Mouse (Mus musculus) liver, postnatal 0 days (tissue): ENCODE data around the gene Gm20388. TPM values are rescaled to one million over a fixed set of nuclear protein-coding genes. Genes with fewer than 3 reads are reported as not detected.
A peak's percentile ranks its signal among the peaks of the same experiment; 100 is the strongest.

Experiments used
- ATAC-seq: fragments of 200-750 bp; cut with Nextera tagmentation; 2 replicates; pipeline ENCODE4 v1.8.0; 2017; ENCODE audit warnings: mild to moderate bottlenecking, moderate library complexity
- DNase-seq: peaks from one replicate; pipeline ENCODE4 v3.0.0-alpha.2; 2016
- H3K27ac ChIP-seq: fragments of 300-500 bp; sonication (generic); 2 replicates; pipeline ENCODE4 v1.5.1; 2014; ENCODE audit warnings: antibody characterized with exemption, moderate library complexity, mild to moderate bottlenecking, low read depth
- H3K27me3 ChIP-seq: fragments of 300-500 bp; sonication (generic); 2 replicates; pipeline ENCODE4 v1.6.1; 2014; ENCODE audit warnings: low read length, control low read depth, mixed read lengths; ENCODE audit not compliant: insufficient read depth
- H3K36me3 ChIP-seq: fragments of 300-500 bp; sonication (generic); replicated peaks from 2 replicates; pipeline ENCODE4 v1.6.1; 2014; ENCODE audit warnings: mild to moderate bottlenecking, control low read depth, low read length, moderate library complexity, mixed read lengths; ENCODE audit not compliant: insufficient read depth
- H3K4me1 ChIP-seq: fragments of 300-500 bp; sonication (generic); 2 replicates; pipeline ENCODE4 v1.6.1; 2014; ENCODE audit warnings: antibody characterized with exemption, mild to moderate bottlenecking, control low read depth; ENCODE audit not compliant: insufficient read depth
- H3K4me2 ChIP-seq: fragments of 300-500 bp; sonication (generic); 2 replicates; pipeline ENCODE4 v1.6.1; 2014; ENCODE audit warnings: low read depth, mild to moderate bottlenecking, low read length, moderate library complexity, mixed read lengths
- H3K4me3 ChIP-seq: fragments of 300-500 bp; sonication (generic); 2 replicates; pipeline ENCODE4 v1.5.1; 2014; ENCODE audit warnings: low read depth, low read length
- H3K9ac ChIP-seq: fragments of 300-500 bp; sonication (generic); replicated peaks from 2 replicates; pipeline ENCODE4 v1.6.1; 2014; ENCODE audit warnings: mild to moderate bottlenecking, moderate library complexity
- H3K9me3 ChIP-seq: fragments of 300-500 bp; sonication (generic); 2 replicates; pipeline ENCODE4 v1.6.1; 2016; ENCODE audit warnings: mild to moderate bottlenecking, control low read depth, low read length, mixed read lengths
- CTCF ChIP-seq: sonication (generic); IDR thresholded peaks from 2 replicates; pipeline ENCODE4 v1.5.1; 2016; ENCODE audit warnings: antibody characterized with exemption, low read depth
- EP300 ChIP-seq: IDR thresholded peaks from 2 replicates; pipeline ENCODE4 v1.6.1; 2016; ENCODE audit warnings: antibody characterized with exemption, low read depth, mild to moderate bottlenecking
- WGBS: fragments of 180-500 bp; shearing (Covaris S2); extraction: QIAGEN DNeasy Blood & Tissue Kit; methylation state at CpG from one replicate; pipeline ENCODE4 v1.1.7; 2014; ENCODE audit not compliant: insufficient replicate concordance; 5-methylcytosine and 5-hydroxymethylcytosine counted together
- polyA plus RNA-seq: library from polyadenylated mRNA; unstranded; fragments of >200 nt; fragmentation: Nextera tagmentation; extraction: Ambion mirVana; gene quantifications from 2 replicates; pipeline ENCODE4 v1.2.1, GENCODE M21; 2015

Gm20388 gene
- polyA plus RNA-seq, 1 experiment from 2014 or later, result not detected

DNA sequence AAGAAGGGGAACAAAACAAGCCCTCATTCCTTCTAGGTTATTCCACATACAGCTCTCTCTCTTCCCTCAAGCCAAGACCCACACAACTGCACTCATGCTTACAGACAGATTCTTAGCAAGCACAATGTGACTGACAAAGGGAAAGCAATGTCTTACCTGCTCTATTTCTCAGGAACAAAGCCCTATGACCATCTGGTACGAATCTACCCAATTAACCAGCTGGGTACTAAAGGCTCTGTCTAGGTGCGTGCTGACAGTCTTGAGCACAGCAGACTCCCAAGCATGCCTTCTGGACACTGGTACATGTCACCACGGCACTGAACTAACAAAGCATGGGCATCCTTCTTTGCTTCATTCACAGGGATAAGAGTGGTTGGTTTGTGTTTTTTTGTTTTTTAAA, 3027.5 kb downstream of the Gm20388 start:
- Histone ChIP-seq H3K4me3 (no peak overlapping the region), H3K36me3 (no peaks in the 10 kb centered on the region; the same call in 1 of the 2 replicates), H3K4me1 (peaks cover 57% of the 10 kb centered on the region), H3K27me3 (no peaks in the 10 kb centered on the region), H3K4me2 (peak overlapping the region; percentile 6; the same call in 1 of the 2 replicates), H3K9me3 (no peaks in the 10 kb centered on the region), H3K27ac (peak overlapping the region; percentile 81), H3K9ac (no peak overlapping the region)
- TF ChIP-seq EP300 (no peak), CTCF (no peak)
- ATAC-seq (no peak), DNase-seq (no peak)
- 69% methylated on average over 3 of the region's 3 CpGs for WGBS

DNA sequence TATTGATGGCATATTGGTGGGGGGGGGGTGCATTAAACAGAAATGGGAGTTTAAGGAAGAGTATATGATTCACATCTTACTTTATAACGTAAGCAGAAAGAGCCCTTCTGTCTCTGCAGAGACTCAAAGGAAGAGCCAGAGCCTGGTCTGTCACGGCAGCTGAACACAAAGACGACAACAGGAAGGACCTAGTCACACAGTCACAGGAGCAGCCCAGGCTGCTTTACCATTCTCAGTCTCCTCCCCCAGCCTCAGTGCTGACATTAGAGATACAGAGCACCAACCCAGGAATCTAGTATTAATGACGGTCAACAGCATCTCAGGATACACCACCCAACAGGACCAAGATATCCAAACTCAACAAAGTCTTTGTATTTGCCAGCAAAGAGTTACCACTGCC, 3027.9 kb downstream of the Gm20388 start:
- no peak for DNase-seq
- 22% methylated on average over 4 of the region's 4 CpGs for WGBS

DNA sequence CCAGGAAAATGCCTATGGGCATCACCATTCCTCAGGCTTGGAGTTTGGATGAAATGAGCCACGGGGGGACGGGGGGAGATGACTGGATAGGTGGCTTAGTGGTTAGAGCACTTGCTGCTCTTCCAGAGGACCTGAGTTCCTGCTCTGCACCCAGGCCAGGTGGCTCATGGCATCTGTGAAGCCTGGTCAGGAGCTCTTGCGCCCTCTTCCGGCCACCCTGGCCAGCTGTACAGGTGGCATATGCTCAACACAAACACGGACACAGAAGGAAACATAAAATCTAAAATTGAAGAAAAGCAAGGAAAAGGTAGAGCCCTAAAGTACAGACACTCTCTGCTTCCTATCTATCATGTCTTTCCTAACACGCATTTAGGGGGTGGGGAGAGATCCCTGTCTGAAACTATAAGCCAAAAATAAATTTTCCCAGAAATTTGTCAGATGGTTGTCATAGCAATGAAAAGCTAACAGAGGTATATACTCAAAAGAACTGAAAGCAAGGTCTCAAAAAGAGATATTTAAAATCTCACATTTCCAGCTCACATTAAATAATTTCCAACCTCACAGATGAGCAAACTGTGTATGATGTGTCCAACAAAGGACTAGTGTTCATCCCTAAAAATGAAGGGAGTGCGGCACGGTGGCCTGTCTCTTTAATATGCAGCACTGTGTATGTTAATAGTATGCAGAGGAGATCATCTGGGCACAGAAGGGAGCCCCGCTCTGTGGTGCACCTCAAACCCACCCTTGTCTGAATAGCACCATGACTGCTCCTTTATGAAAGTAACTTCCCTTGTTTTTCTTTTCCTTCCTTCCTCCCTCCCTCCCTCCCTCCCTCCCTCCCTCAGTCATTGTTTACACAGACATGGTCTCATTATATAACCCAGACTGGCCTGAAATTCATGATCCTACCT, 3032.4 kb downstream of the Gm20388 start:
- Histone ChIP-seq H3K36me3 (no peaks in the 10 kb centered on the region; the same call in 1 of the 2 replicates), H3K4me3 (no peak overlapping the region), H3K4me2 (no peak overlapping the region), H3K9me3 (no peaks in the 10 kb centered on the region), H3K27me3 (no peaks in the 10 kb centered on the region), H3K27ac (no peak overlapping the region), H3K9ac (no peak overlapping the region), H3K4me1 (peaks cover 38% of the 10 kb centered on the region)
- WGBS, result 82% methylated on average over 9 of the region's 9 CpGs
- no peak for ATAC-seq
- peak; percentile 38 for DNase-seq
- TF ChIP-seq EP300 (no peak), CTCF (peak; percentile 59)

More for the DNA sequence above, 3027.9 kb downstream of the Gm20388 start:
- Histone ChIP-seq H3K4me2 (no peak overlapping the region), H3K9ac (no peak overlapping the region), H3K36me3 (no peaks in the 10 kb centered on the region; the same call in 1 of the 2 replicates), H3K9me3 (no peaks in the 10 kb centered on the region), H3K4me1 (peaks cover 54% of the 10 kb centered on the region), H3K4me3 (no peak overlapping the region), H3K27me3 (no peaks in the 10 kb centered on the region), H3K27ac (peak overlapping the region; percentile 81)
- no peak for TF ChIP-seq CTCF
- TF ChIP-seq EP300, result no peak
- 0 out of 2 replicates have a peak, but pooled peaks have one; percentile 16 for ATAC-seq

DNA sequence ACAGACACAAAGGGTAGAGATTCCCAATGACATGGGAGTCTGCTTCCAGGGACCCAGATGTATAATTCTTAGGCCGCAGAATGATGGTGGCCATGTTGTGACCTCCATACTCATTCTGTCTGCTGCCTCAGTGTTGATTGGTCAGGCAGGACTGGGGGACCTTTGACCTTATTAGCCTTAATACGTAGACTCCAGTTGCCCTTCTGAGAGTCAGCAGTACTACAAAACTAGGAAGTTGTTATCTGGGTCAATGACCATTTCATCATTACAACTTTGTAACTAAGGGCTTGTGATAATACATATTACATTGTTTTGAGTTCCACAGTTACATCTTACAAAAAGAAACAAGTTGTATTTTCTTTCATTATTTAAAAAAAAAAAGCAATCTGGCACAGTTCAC, 3035.1 kb downstream of the Gm20388 start:
- Histone ChIP-seq H3K4me2 (no peak overlapping the region), H3K4me3 (no peak overlapping the region), H3K9me3 (no peaks in the 10 kb centered on the region), H3K9ac (no peak overlapping the region), H3K27ac (no peak overlapping the region), H3K27me3 (no peaks in the 10 kb centered on the region), H3K36me3 (no peaks in the 10 kb centered on the region), H3K4me1 (peaks cover 31% of the 10 kb centered on the region)
- TF ChIP-seq CTCF, result no peak
- TF ChIP-seq EP300, result no peak
- DNase-seq (no peak), ATAC-seq (peak; percentile 33; the same call in 1 of the 2 replicates)
- 70% methylated on average over 2 of the region's 2 CpGs for WGBS

DNA sequence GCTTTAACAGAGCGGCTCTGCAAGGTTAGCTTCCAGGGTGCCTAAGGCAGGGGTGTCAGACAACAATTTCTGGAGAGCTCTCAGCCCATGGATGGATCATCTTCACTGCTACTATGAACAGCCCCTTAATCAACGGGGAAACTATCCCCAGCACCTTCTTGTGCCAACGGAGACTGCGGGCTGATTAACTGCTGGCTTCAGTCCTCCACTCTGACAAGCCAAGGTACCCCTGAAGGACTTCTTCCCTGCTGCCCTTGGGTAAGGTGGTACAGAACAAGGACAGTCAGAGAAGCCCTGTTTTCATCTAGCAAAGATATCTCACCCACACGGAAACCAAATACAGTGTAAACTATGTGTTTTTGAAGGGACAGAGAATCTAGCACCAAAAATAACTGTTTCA, 3039.1 kb downstream of the Gm20388 start:
- Histone ChIP-seq H3K9me3 (no peaks in the 10 kb centered on the region), H3K4me1 (peaks cover 36% of the 10 kb centered on the region), H3K9ac (no peak overlapping the region), H3K4me3 (no peak overlapping the region), H3K36me3 (no peaks in the 10 kb centered on the region), H3K27me3 (no peaks in the 10 kb centered on the region), H3K4me2 (no peak overlapping the region), H3K27ac (no peak overlapping the region)
- TF ChIP-seq CTCF, result no peak
- TF ChIP-seq EP300, result no peak
- 74% methylated on average over 5 of the region's 5 CpGs for WGBS
- no peak for DNase-seq
- no peak for ATAC-seq

DNA sequence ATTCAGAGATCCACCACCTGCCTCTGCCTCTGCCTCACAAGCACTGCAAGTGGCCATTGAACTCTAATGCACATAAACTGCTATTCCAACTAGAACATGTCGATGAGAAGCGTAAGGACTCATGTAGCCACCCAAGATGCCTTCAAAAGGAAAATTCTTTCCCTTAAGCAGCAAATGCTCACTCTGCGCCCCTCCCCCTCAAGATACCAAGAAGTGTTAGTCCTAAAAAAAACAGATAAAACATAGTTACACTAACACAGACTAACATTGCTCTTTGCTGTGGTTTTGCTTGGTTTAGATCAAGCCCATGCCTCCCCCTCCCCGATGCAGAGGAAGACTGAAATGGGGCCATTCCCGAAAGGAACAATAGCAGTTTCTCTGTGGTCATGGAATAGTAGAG, 3040.8 kb downstream of the Gm20388 start:
- no peak overlapping the region for H3K9ac ChIP-seq
- peaks cover 47% of the 10 kb centered on the region for H3K4me1 ChIP-seq
- H3K9me3 ChIP-seq, result no peaks in the 10 kb centered on the region
- TF ChIP-seq EP300 (no peak), CTCF (no peak)
- no peak overlapping the region for H3K27ac ChIP-seq
- ATAC-seq (no peak), DNase-seq (no peak)
- H3K36me3 ChIP-seq, result no peaks in the 10 kb centered on the region
- H3K4me3 ChIP-seq, result no peak overlapping the region
- WGBS, result 83% methylated on average over 5 of the region's 5 CpGs
- H3K27me3 ChIP-seq, result no peaks in the 10 kb centered on the region
- H3K4me2 ChIP-seq, result no peak overlapping the region
